Mouse (Mus musculus): ENCODE results near the gene Dock8.

- TF ChIP-seq ZNF384 (IDR thresholded peaks at IDR 0.05; ENCODE audit: low read depth, low read length) (no peak), ZC3H11A (IDR thresholded peaks at IDR 0.05; ENCODE audit: borderline replicate concordance, low read depth, low read length) (no peak), HCFC1 (IDR thresholded peaks at IDR 0.05; ENCODE audit: borderline replicate concordance, insufficient read depth, low read length) (no peak), CHD2 (IDR thresholded peaks at IDR 0.05; ENCODE audit: low read depth, low read length) (no peak)
These were observed 21.3 kb upstream of the Dock8 start for GRCm38 (mm10) chr19:24977991-24978390.

Data from ES-E14 (cell line).